Mouse (Mus musculus): ENCODE data around the gene Tm9sf2. TPM values are rescaled to one million over a fixed set of nuclear protein-coding genes. Genes with fewer than 3 reads are reported as not detected.
A peak's percentile ranks its signal among the peaks of the same experiment; 100 is the strongest.
"Not testable (repeated sequence)": the region's sequence is repeated elsewhere in the genome, so short reads cannot be mapped to it uniquely, and the experiment has no call there.

The Tm9sf2 gene
- polyA plus RNA-seq, 1 experiment from 2014 or later, result 105 TPM

GRCm38 (mm10) chr14:122074360-122074759 lies 32.5 kb upstream of the Tm9sf2 start:
- 80% methylated on average over 10 of the region's 10 CpGs for WGBS
- no peaks in the 10 kb centered on the region for H3K9me3 ChIP-seq
- H3K4me2 ChIP-seq (replicated peaks), result no peak overlapping the region
- ATAC-seq, result no peak
- H3K27ac ChIP-seq, result no peak overlapping the region
- H3K9ac ChIP-seq (replicated peaks), result no peak overlapping the region
- no peaks in the 10 kb centered on the region for H3K36me3 ChIP-seq
- no peaks in the 10 kb centered on the region for H3K27me3 ChIP-seq
- no peak overlapping the region for H3K4me3 ChIP-seq (replicated peaks)
- H3K4me1 ChIP-seq (replicated peaks), result no peaks in the 10 kb centered on the region

- no peaks in the 10 kb centered on the region for H3K9me3 ChIP-seq
- WGBS, result 89% methylated on average over 21 of the region's 21 CpGs
- ATAC-seq, result no peak
- no peak overlapping the region for H3K4me2 ChIP-seq (replicated peaks)
- no peaks in the 10 kb centered on the region for H3K4me1 ChIP-seq (replicated peaks)
- no peak overlapping the region for H3K9ac ChIP-seq (replicated peaks)
- no peak overlapping the region for H3K27ac ChIP-seq
- no peak overlapping the region for H3K4me3 ChIP-seq (replicated peaks)
- H3K27me3 ChIP-seq, result no peaks in the 10 kb centered on the region
- no peaks in the 10 kb centered on the region for H3K36me3 ChIP-seq
These were observed 31.2 kb upstream of the Tm9sf2 start for GRCm38 (mm10) chr14:122075485-122076200.

GRCm38 (mm10) chr14:122077017-122077416 lies 29.8 kb upstream of the Tm9sf2 start:
- H3K4me2 ChIP-seq (replicated peaks), result no peak overlapping the region
- no peaks in the 10 kb centered on the region for H3K27me3 ChIP-seq
- H3K4me3 ChIP-seq (replicated peaks), result no peak overlapping the region
- H3K27ac ChIP-seq, result no peak overlapping the region
- no peak overlapping the region for H3K9ac ChIP-seq (replicated peaks)
- no peaks in the 10 kb centered on the region for H3K4me1 ChIP-seq (replicated peaks)
- WGBS, result 85% methylated on average over 3 of the region's 3 CpGs
- H3K36me3 ChIP-seq, result no peaks in the 10 kb centered on the region
- H3K9me3 ChIP-seq, result no peaks in the 10 kb centered on the region
- no peak for ATAC-seq

- no peak for ATAC-seq
- no peak overlapping the region for H3K4me2 ChIP-seq (replicated peaks)
These were observed 27.4 kb upstream of the Tm9sf2 start for GRCm38 (mm10) chr14:122079428-122079827.

GRCm38 (mm10) chr14:122079921-122080320 lies 26.9 kb upstream of the Tm9sf2 start:
- no peak for ATAC-seq
- Histone ChIP-seq H3K9me3 (no peaks in the 10 kb centered on the region), H3K36me3 (no peaks in the 10 kb centered on the region), H3K27ac (no peak overlapping the region), H3K4me3 (replicated peaks) (no peak overlapping the region), H3K27me3 (no peaks in the 10 kb centered on the region), H3K9ac (replicated peaks) (no peak overlapping the region), H3K4me1 (replicated peaks) (no peaks in the 10 kb centered on the region), H3K4me2 (replicated peaks) (no peak overlapping the region)
- WGBS, result 83% methylated on average over 5 of the region's 5 CpGs

More at GRCm38 (mm10) chr14:122079428-122079827, 27.4 kb upstream of the Tm9sf2 start:
- Histone ChIP-seq H3K4me3 (replicated peaks) (no peak overlapping the region), H3K27ac (no peak overlapping the region), H3K9ac (replicated peaks) (no peak overlapping the region), H3K27me3 (no peaks in the 10 kb centered on the region), H3K9me3 (no peaks in the 10 kb centered on the region), H3K36me3 (no peaks in the 10 kb centered on the region), H3K4me1 (replicated peaks) (no peaks in the 10 kb centered on the region)
- WGBS, result 44% methylated on average over 6 of the region's 6 CpGs

GRCm38 (mm10) chr14:122081308-122081707 lies 25.5 kb upstream of the Tm9sf2 start:
- Histone ChIP-seq H3K9ac (replicated peaks) (no peak overlapping the region), H3K4me1 (replicated peaks) (no peaks in the 10 kb centered on the region), H3K9me3 (no peaks in the 10 kb centered on the region), H3K27ac (no peak overlapping the region), H3K36me3 (no peaks in the 10 kb centered on the region), H3K4me3 (replicated peaks) (no peak overlapping the region), H3K27me3 (no peaks in the 10 kb centered on the region), H3K4me2 (replicated peaks) (no peak overlapping the region)
- WGBS, result 56% methylated on average over 3 of the region's 3 CpGs
- no peak for ATAC-seq

GRCm38 (mm10) chr14:122083499-122083898 lies 23.3 kb upstream of the Tm9sf2 start:
- Histone ChIP-seq H3K4me2 (replicated peaks) (no peak overlapping the region), H3K9ac (replicated peaks) (no peak overlapping the region), H3K9me3 (no peaks in the 10 kb centered on the region), H3K27me3 (no peaks in the 10 kb centered on the region), H3K36me3 (no peaks in the 10 kb centered on the region), H3K4me3 (replicated peaks) (no peak overlapping the region), H3K27ac (no peak overlapping the region), H3K4me1 (replicated peaks) (no peaks in the 10 kb centered on the region)
- no peak for ATAC-seq
- WGBS, result 84% methylated on average over 7 of the region's 7 CpGs

GRCm38 (mm10) chr14:122087956-122088355 lies 18.9 kb upstream of the Tm9sf2 start:
- no peak for ATAC-seq
- no peaks in the 10 kb centered on the region for H3K27me3 ChIP-seq
- WGBS, result 86% methylated on average over 5 of the region's 5 CpGs
- H3K9me3 ChIP-seq, result no peaks in the 10 kb centered on the region
- H3K4me3 ChIP-seq (replicated peaks), result no peak overlapping the region
- H3K9ac ChIP-seq (replicated peaks), result no peak overlapping the region
- no peaks in the 10 kb centered on the region for H3K36me3 ChIP-seq
- H3K4me2 ChIP-seq (replicated peaks), result no peak overlapping the region
- H3K4me1 ChIP-seq (replicated peaks), result no peaks in the 10 kb centered on the region
- no peak overlapping the region for H3K27ac ChIP-seq

GRCm38 (mm10) chr14:122092363-122092762 lies 14.5 kb upstream of the Tm9sf2 start:
- no peak for ATAC-seq

GRCm38 (mm10) chr14:122096331-122096730 lies 10.5 kb upstream of the Tm9sf2 start:
- no peak overlapping the region for H3K4me3 ChIP-seq (replicated peaks)
- H3K4me1 ChIP-seq (replicated peaks), result no peaks in the 10 kb centered on the region
- no peaks in the 10 kb centered on the region for H3K36me3 ChIP-seq
- no peaks in the 10 kb centered on the region for H3K9me3 ChIP-seq
- H3K27me3 ChIP-seq, result no peaks in the 10 kb centered on the region
- no peak overlapping the region for H3K27ac ChIP-seq
- no peak overlapping the region for H3K9ac ChIP-seq (replicated peaks)
- no peak for ATAC-seq
- H3K4me2 ChIP-seq (replicated peaks), result no peak overlapping the region
- WGBS, result 97% methylated on average over 11 of the region's 11 CpGs

More at GRCm38 (mm10) chr14:122092363-122092762, 14.5 kb upstream of the Tm9sf2 start:
- no peak overlapping the region for H3K4me2 ChIP-seq (replicated peaks)
- no peak overlapping the region for H3K4me3 ChIP-seq (replicated peaks)
- no peaks in the 10 kb centered on the region for H3K4me1 ChIP-seq (replicated peaks)
- no peak overlapping the region for H3K27ac ChIP-seq
- no peaks in the 10 kb centered on the region for H3K27me3 ChIP-seq
- 85% methylated on average over 4 of the region's 4 CpGs for WGBS
- no peak overlapping the region for H3K9ac ChIP-seq (replicated peaks)
- no peaks in the 10 kb centered on the region for H3K36me3 ChIP-seq
- no peaks in the 10 kb centered on the region for H3K9me3 ChIP-seq

- no peak overlapping the region for H3K4me2 ChIP-seq (replicated peaks)
- no peaks in the 10 kb centered on the region; the same call in 1 of the 2 replicates for H3K9me3 ChIP-seq
- WGBS, result 92% methylated on average over 4 of the region's 4 CpGs
- ATAC-seq, result no peak
- 0 out of 2 replicates have a peak, but pooled peaks cover 3% of the 10 kb centered on the region for H3K4me1 ChIP-seq (replicated peaks)
- H3K9ac ChIP-seq (replicated peaks), result no peak overlapping the region
- H3K4me3 ChIP-seq (replicated peaks), result no peak overlapping the region
- no peaks in the 10 kb centered on the region for H3K27me3 ChIP-seq
- H3K27ac ChIP-seq, result no peak overlapping the region
- H3K36me3 ChIP-seq, result no peaks in the 10 kb centered on the region
These were observed 7.3 kb upstream of the Tm9sf2 start for GRCm38 (mm10) chr14:122099584-122099983.

- peaks cover 19% of the 10 kb centered on the region for H3K4me1 ChIP-seq (replicated peaks)
- 92% methylated on average over 9 of the region's 9 CpGs for WGBS
- not testable (repeated sequence) for H3K4me2 ChIP-seq (replicated peaks)
These were observed 4.9 kb upstream of the Tm9sf2 start for GRCm38 (mm10) chr14:122101890-122102289.

GRCm38 (mm10) chr14:122104881-122105280 lies 2.0 kb upstream of the Tm9sf2 start:
- Histone ChIP-seq H3K9me3 (no peaks in the 10 kb centered on the region; the same call in 1 of the 2 replicates), H3K36me3 (no peaks in the 10 kb centered on the region), H3K9ac (replicated peaks) (peak overlapping the region; percentile 58), H3K27ac (peak overlapping the region; percentile 85), H3K4me2 (replicated peaks) (peak overlapping the region; percentile 62), H3K4me1 (replicated peaks) (peaks cover 41% of the 10 kb centered on the region), H3K27me3 (no peaks in the 10 kb centered on the region), H3K4me3 (replicated peaks) (peak overlapping the region; percentile 45)
- WGBS, result 2% methylated on average over 24 of the region's 24 CpGs
- peak; percentile 91 for ATAC-seq

More at GRCm38 (mm10) chr14:122101890-122102289, 4.9 kb upstream of the Tm9sf2 start:
- H3K9me3 ChIP-seq; ATAC-seq; H3K27me3 ChIP-seq; H3K27ac ChIP-seq; H3K36me3 ChIP-seq; H3K4me3 ChIP-seq (replicated peaks); H3K9ac ChIP-seq (replicated peaks): not testable (repeated sequence)

All from midbrain, embryonic 13.5 days (tissue).